Mouse (Mus musculus): Measurements from ENCODE around the gene Cxcl5. TPM values are rescaled to one million over a fixed set of nuclear protein-coding genes. Genes with fewer than 3 reads are reported as not detected.

Gene Cxcl5
- polyA plus RNA-seq, 1 experiment from 2014 or later: 0.14 TPM

DNA sequence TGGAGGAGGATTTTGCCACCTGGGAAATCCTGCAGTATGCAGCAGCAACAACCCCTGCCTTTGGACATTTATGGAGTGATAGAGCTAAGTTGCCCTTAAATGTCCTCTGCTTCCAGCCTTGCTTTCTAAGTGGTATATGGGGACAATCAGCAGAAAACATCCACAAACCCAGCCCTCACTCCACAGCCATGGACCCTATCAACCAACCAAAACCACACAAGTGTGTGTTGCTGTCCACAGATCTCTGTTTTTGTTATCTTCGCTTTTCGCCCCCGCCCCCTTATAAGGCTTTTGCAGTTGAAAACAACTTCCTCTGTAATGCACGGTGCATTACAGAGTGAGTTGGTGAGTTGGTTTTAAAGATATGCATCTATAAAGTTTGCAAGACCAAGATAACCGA, 16.4 kb downstream of the Cxcl5 start:
- 0 out of 2 replicates have a peak, but pooled peaks cover 2% of the 10 kb centered on the region for H3K4me1 ChIP-seq (ENCODE audit: control insufficient read depth, insufficient read depth, low read length)

DNA sequence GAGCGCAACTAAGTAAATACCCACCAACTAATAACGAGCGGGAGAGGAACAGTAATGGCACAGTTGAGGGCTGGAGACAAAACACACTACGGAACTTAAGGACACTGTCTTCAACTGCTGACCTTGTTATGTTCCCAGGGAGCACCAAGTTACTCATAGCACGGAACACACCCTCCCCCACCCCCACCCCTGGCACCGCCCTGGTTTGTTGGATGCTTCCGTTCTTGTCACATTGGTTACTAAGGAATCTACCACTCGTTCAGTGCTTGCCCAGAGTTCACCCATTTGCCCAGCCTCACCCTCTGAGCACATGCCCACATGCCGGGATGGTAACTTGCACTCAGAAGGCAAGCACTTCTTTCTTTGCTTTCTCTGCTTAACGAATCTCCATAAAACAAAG, 18.5 kb downstream of the Cxcl5 start:
- Histone ChIP-seq H3K9me3 (replicated peaks; ENCODE audit: control insufficient read depth, low read length) (no peaks in the 10 kb centered on the region), H3K4me3 (ENCODE audit: low read length) (no peak overlapping the region), H3K9ac (ENCODE audit: low read length) (no peak overlapping the region), H3K4me1 (ENCODE audit: control insufficient read depth, insufficient read depth, low read length) (no peaks in the 10 kb centered on the region), H3K36me3 (ENCODE audit: control insufficient read depth, insufficient read depth) (no peaks in the 10 kb centered on the region), H3K27me3 (ENCODE audit: control insufficient read depth, insufficient read depth, low read length) (no peaks in the 10 kb centered on the region), H3K27ac (ENCODE audit: low read length) (no peak overlapping the region), H3K4me2 (ENCODE audit: low read depth, low read length) (no peak overlapping the region)
- ATAC-seq (replicated peaks; ENCODE audit: extremely low read depth, insufficient read depth, low FRiP score): no peak
- 79% methylated on average over 10 of the region's 10 CpGs for WGBS

More for the DNA sequence above, 16.4 kb downstream of the Cxcl5 start:
- Histone ChIP-seq H3K4me3 (ENCODE audit: low read length) (no peak overlapping the region), H3K36me3 (ENCODE audit: control insufficient read depth, insufficient read depth) (no peaks in the 10 kb centered on the region), H3K27me3 (ENCODE audit: control insufficient read depth, insufficient read depth, low read length) (no peaks in the 10 kb centered on the region), H3K4me2 (ENCODE audit: low read depth, low read length) (no peak overlapping the region), H3K27ac (ENCODE audit: low read length) (no peak overlapping the region), H3K9me3 (replicated peaks; ENCODE audit: control insufficient read depth, low read length) (no peaks in the 10 kb centered on the region), H3K9ac (ENCODE audit: low read length) (no peak overlapping the region)
- WGBS: 65% methylated on average over 5 of the region's 5 CpGs
- ATAC-seq (replicated peaks; ENCODE audit: extremely low read depth, insufficient read depth, low FRiP score): no peak

DNA sequence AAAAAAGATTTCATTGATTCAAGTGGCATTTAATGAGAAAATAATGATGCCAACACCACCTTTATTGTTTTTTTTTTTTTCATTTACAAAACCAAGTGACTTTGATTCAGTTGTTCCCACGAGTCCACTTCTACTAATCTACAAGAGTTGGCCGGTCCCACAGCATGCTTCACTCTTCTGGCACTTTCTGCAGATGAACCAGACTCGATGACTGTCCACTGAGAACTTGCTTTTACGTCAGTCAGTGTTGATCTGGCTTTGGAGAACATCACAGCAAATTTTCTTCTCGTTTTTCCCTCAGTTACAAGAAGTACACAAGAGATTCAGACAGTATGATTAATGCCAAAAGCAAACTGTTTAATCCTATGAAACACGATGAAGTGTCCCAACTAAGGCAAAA, 19.7 kb downstream of the Cxcl5 start:
- 65% methylated on average over 6 of the region's 6 CpGs for WGBS
- H3K4me2 ChIP-seq (ENCODE audit: low read depth, low read length): no peak overlapping the region
- H3K4me3 ChIP-seq (ENCODE audit: low read length): no peak overlapping the region
- H3K9me3 ChIP-seq (replicated peaks; ENCODE audit: control insufficient read depth, low read length): no peaks in the 10 kb centered on the region
- no peaks in the 10 kb centered on the region for H3K4me1 ChIP-seq (ENCODE audit: control insufficient read depth, insufficient read depth, low read length)
- H3K27ac ChIP-seq (ENCODE audit: low read length): no peak overlapping the region
- H3K36me3 ChIP-seq (ENCODE audit: control insufficient read depth, insufficient read depth): no peaks in the 10 kb centered on the region
- H3K27me3 ChIP-seq (ENCODE audit: control insufficient read depth, insufficient read depth, low read length): no peaks in the 10 kb centered on the region
- no peak overlapping the region for H3K9ac ChIP-seq (ENCODE audit: low read length)
- no peak for ATAC-seq (replicated peaks; ENCODE audit: extremely low read depth, insufficient read depth, low FRiP score)

DNA sequence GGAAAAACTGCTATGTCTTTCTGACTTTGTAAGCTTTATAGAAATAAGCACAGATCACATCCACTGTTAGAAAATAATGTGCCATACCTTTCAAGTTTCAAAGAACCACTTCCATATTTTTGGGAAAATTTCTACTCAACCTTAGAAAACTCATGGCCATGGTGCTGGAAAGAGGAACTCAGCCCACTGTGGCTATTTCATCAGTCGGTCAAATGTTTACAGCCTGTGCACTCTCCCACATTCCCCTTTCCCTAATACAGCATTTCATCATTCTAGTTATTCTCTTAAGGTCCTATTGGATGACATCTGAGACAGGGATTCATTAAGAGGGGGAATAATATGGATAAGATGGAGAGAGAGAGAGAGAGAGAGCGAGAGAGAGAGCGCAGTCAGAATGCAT, 24.5 kb downstream of the Cxcl5 start:
- no peak overlapping the region for H3K9ac ChIP-seq (ENCODE audit: low read length)
- no peaks in the 10 kb centered on the region for H3K27me3 ChIP-seq (ENCODE audit: control insufficient read depth, insufficient read depth, low read length)
- H3K4me1 ChIP-seq (ENCODE audit: control insufficient read depth, insufficient read depth, low read length): peaks cover 3% of the 10 kb centered on the region; the same call in 1 of the 2 replicates
- WGBS: 83% methylated on average over 3 of the region's 3 CpGs
- H3K9me3 ChIP-seq (replicated peaks; ENCODE audit: control insufficient read depth, low read length): no peaks in the 10 kb centered on the region; the same call in 1 of the 2 replicates
- H3K36me3 ChIP-seq (ENCODE audit: control insufficient read depth, insufficient read depth): no peaks in the 10 kb centered on the region
- no peak overlapping the region for H3K4me2 ChIP-seq (ENCODE audit: low read depth, low read length)
- no peak overlapping the region for H3K27ac ChIP-seq (ENCODE audit: low read length)
- ATAC-seq (replicated peaks; ENCODE audit: extremely low read depth, insufficient read depth, low FRiP score): no peak
- H3K4me3 ChIP-seq (ENCODE audit: low read length): no peak overlapping the region

- no peak for ATAC-seq (replicated peaks; ENCODE audit: extremely low read depth, insufficient read depth, low FRiP score)
- peak within 1 kb of the TSS; percentile 38; the same call in 1 of the 2 replicates for H3K9ac ChIP-seq (ENCODE audit: low read length)
- 16% methylated on average over 25 of the region's 26 CpGs for WGBS
- no peaks in the 10 kb centered on the region for H3K27me3 ChIP-seq (ENCODE audit: control insufficient read depth, insufficient read depth, low read length)
- H3K4me1 ChIP-seq (ENCODE audit: control insufficient read depth, insufficient read depth, low read length): peaks cover 3% of the 10 kb centered on the region; the same call in 1 of the 2 replicates
- H3K27ac ChIP-seq (ENCODE audit: low read length): no peak within 1 kb of the TSS
- no peaks in the 10 kb centered on the region; the same call in 1 of the 2 replicates for H3K9me3 ChIP-seq (replicated peaks; ENCODE audit: control insufficient read depth, low read length)
- peak within 1 kb of the TSS; percentile 85 for H3K4me2 ChIP-seq (ENCODE audit: low read depth, low read length)
- no peaks in the 10 kb centered on the region for H3K36me3 ChIP-seq (ENCODE audit: control insufficient read depth, insufficient read depth)
- H3K4me3 ChIP-seq (ENCODE audit: low read length): peak within 1 kb of the TSS; percentile 50
Observed at GRCm38 (mm10) chr5:90785659-90786588, 26.8 kb downstream of the Cxcl5 start, which contains the start of gene Cxcl3. Cxcl3 (plus strand) TSS chr5:90786103.

DNA sequence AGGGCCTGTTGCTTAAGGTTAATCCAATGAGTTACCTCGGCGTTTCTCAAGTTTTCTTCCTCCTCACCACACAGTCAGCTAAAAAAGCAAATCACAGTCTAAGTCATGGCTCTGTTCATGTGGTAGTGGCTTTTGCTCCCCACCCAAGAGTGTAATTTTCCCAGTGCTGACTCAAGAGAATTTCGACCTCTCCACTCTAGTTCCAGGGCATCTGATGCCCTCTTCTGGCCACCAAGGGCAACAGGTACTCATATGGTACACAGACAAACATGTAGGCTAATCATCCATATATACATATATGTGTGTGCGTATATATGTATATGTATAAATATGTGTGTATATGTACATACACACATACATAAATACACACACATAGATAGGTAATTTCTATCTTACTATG, 29.0 kb downstream of the Cxcl5 start:
- no peak overlapping the region for H3K9ac ChIP-seq (ENCODE audit: low read length)
- peaks cover 3% of the 10 kb centered on the region; the same call in 1 of the 2 replicates for H3K4me1 ChIP-seq (ENCODE audit: control insufficient read depth, insufficient read depth, low read length)
- no peaks in the 10 kb centered on the region for H3K27me3 ChIP-seq (ENCODE audit: control insufficient read depth, insufficient read depth, low read length)
- no peak overlapping the region for H3K27ac ChIP-seq (ENCODE audit: low read length)
- H3K4me3 ChIP-seq (ENCODE audit: low read length): no peak overlapping the region
- no peaks in the 10 kb centered on the region for H3K36me3 ChIP-seq (ENCODE audit: control insufficient read depth, insufficient read depth)
- WGBS: 81% methylated on average over 4 of the region's 4 CpGs
- no peak overlapping the region for H3K4me2 ChIP-seq (ENCODE audit: low read depth, low read length)
- no peaks in the 10 kb centered on the region; the same call in 1 of the 2 replicates for H3K9me3 ChIP-seq (replicated peaks; ENCODE audit: control insufficient read depth, low read length)
- ATAC-seq (replicated peaks; ENCODE audit: extremely low read depth, insufficient read depth, low FRiP score): no peak

DNA sequence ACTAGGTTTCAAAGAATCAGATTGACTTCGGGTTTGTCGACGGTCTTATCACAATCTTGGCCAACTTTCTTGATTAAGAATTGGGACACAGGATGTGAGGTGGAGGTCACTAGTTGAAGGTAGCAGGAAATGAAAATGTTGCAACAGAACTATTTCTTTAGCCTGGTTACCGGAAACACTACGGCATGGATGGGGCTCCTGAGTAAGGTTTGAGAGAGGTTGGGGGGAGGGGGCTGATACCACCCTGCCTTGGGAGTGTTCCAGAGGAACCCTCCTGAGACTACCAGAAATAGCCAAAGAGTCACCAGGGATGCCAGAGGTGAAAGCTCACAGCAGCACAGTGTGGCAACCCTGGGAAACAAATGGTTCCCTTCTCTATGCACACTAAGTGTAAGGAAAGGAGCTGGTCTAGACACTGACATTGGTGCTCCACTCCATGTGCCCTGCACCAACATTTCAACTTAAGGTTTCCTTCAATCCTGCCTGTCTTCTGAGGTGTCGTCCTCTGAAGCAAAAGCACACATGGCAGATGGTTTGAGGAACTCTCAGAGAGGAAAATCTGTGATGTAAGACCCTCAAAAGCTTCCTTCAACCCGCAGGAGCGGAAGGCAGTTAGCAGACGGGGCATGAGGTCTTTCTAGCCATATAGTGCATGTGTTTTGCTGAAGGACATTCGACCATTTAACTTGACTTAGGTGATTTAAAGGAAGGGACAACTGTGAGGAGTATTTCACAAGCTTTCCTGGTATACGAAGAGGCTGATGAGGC, 30.3 kb downstream of the Cxcl5 start:
- H3K27ac ChIP-seq (ENCODE audit: low read length): no peak overlapping the region
- H3K27me3 ChIP-seq (ENCODE audit: control insufficient read depth, insufficient read depth, low read length): no peaks in the 10 kb centered on the region
- 59% methylated on average over 11 of the region's 11 CpGs for WGBS
- no peaks in the 10 kb centered on the region for H3K36me3 ChIP-seq (ENCODE audit: control insufficient read depth, insufficient read depth)
- H3K9me3 ChIP-seq (replicated peaks; ENCODE audit: control insufficient read depth, low read length): no peaks in the 10 kb centered on the region; the same call in 1 of the 2 replicates
- H3K9ac ChIP-seq (ENCODE audit: low read length): no peak overlapping the region
- H3K4me3 ChIP-seq (ENCODE audit: low read length): no peak overlapping the region
- no peak overlapping the region for H3K4me2 ChIP-seq (ENCODE audit: low read depth, low read length)
- peaks cover 3% of the 10 kb centered on the region; the same call in 1 of the 2 replicates for H3K4me1 ChIP-seq (ENCODE audit: control insufficient read depth, insufficient read depth, low read length)
- ATAC-seq (replicated peaks; ENCODE audit: extremely low read depth, insufficient read depth, low FRiP score): no peak

- ATAC-seq (replicated peaks; ENCODE audit: extremely low read depth, insufficient read depth, low FRiP score): no peak
- 66% methylated on average over 7 of the region's 8 CpGs for WGBS
- peaks cover 3% of the 10 kb centered on the region; the same call in 1 of the 2 replicates for H3K4me1 ChIP-seq (ENCODE audit: control insufficient read depth, insufficient read depth, low read length)
- no peaks in the 10 kb centered on the region; the same call in 1 of the 2 replicates for H3K9me3 ChIP-seq (replicated peaks; ENCODE audit: control insufficient read depth, low read length)
- no peaks in the 10 kb centered on the region for H3K27me3 ChIP-seq (ENCODE audit: control insufficient read depth, insufficient read depth, low read length)
- H3K4me2 ChIP-seq (ENCODE audit: low read depth, low read length): no peak overlapping the region
- no peaks in the 10 kb centered on the region for H3K36me3 ChIP-seq (ENCODE audit: control insufficient read depth, insufficient read depth)
- H3K4me3 ChIP-seq (ENCODE audit: low read length): no peak overlapping the region
- no peak overlapping the region for H3K9ac ChIP-seq (ENCODE audit: low read length)
- H3K27ac ChIP-seq (ENCODE audit: low read length): no peak overlapping the region
Observed at GRCm38 (mm10) chr5:90790074-90790502, 30.9 kb downstream of the Cxcl5 start.

Measured in heart, embryonic 16.5 days (tissue).